Mouse (Mus musculus): ENCODE data around the gene Sh3pxd2a.

The Sh3pxd2a gene

DNA sequence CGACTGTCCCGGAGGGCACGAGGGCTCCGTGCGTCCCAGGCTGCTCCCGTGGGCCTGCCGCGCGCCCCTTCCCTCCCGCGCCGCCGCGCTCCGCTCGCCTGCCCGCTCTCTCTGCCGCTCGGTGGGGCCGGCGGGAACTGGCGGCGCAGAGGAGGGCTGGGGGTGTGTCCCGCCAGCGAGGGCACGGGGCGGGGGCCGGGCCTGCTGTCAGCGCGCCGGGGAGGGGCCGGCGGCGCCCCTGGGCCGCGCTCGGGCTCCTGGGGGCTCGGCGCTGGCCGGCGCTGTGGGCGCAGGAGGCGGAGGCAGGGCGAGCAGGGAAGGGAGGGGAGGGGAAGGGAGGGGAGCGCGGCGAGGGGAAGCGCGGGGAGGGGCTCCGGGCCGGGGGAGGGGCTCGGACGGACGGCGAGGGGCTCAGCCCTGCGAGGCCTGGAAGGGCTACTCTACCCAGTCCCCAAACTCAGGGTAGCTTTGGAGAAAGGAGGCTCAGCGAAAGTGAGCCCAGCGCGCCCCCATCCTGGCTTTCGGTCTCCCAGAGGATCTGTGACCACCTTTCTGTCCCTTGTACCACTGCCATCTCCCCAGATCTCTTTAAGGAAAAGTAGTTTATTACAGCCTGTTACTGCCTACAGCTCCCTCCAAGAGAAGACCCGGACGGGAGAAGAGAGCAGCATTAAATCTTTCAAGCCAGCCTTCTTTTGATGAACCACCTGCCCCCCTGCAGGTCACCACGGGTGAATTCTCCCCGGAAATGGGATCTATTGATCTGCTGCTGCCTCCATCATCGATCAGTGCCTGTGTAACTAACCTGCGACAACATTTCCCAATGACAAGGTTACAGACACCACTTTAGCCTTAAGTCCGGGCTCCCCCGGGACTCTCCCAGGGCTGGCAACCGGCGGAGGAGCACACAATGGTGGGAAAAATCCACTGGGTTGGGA is at the start of gene Sh3pxd2a:
Gene Sh3pxd2a, minus strand, starts transcription at position 98 of the 938 bp plus-strand sequence.
- no peak for DNase-seq (ENCODE audit: extremely low read depth, insufficient read length, low spot score)

GRCm38 (mm10) chr19:47513618-47513897 is 49.4 kb upstream of the Sh3pxd2a start:
- no peak for DNase-seq (ENCODE audit: extremely low read depth, insufficient read length, low spot score)

DNA sequence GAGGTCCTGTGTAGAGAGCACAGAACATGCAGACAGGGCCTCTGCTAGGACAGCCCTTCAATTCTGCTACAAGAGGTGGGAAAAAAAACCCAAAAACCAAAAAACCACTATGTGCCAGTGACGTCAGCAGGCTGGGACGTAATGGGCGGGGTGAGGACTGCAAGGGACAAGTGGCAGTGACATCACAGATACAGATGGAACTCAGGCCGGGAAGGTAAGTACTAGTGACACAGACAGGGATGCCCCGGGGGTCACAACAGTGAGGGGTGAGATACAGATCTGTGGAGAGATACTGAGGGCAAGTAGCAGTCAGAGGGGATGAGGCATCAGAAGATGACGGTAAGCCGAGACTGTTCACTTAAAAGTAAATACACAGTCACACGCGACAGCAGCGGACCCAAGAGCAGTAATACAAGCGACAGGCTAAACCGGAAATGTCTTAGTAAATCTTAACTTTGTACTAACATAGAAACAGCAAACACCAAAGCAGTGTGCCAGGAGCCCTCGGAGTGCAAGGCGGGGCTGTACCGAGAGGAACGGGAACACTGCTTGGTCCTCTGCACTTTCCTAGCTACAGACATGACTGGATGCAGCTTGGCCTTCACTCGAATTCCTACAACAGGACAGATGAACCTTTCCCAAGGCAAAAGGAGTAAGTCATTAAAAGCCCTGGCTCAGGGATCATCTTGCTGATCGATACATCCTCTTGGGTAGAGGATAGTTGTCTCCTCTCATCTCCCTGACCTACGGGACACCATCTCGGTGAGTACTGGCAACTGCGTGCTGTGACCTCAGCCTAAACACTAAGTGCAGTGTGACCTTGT is 48.8 kb upstream of the Sh3pxd2a start:
- DNase-seq (ENCODE audit: extremely low read depth, insufficient read length, low spot score) = no peak

- no peak for DNase-seq (ENCODE audit: extremely low read depth, insufficient read length, low spot score)
Observed at GRCm38 (mm10) chr19:47511958-47512357, 47.8 kb upstream of the Sh3pxd2a start.

- DNase-seq (ENCODE audit: extremely low read depth, insufficient read length, low spot score) = no peak
Observed at GRCm38 (mm10) chr19:47511294-47511675, 47.1 kb upstream of the Sh3pxd2a start.

DNA sequence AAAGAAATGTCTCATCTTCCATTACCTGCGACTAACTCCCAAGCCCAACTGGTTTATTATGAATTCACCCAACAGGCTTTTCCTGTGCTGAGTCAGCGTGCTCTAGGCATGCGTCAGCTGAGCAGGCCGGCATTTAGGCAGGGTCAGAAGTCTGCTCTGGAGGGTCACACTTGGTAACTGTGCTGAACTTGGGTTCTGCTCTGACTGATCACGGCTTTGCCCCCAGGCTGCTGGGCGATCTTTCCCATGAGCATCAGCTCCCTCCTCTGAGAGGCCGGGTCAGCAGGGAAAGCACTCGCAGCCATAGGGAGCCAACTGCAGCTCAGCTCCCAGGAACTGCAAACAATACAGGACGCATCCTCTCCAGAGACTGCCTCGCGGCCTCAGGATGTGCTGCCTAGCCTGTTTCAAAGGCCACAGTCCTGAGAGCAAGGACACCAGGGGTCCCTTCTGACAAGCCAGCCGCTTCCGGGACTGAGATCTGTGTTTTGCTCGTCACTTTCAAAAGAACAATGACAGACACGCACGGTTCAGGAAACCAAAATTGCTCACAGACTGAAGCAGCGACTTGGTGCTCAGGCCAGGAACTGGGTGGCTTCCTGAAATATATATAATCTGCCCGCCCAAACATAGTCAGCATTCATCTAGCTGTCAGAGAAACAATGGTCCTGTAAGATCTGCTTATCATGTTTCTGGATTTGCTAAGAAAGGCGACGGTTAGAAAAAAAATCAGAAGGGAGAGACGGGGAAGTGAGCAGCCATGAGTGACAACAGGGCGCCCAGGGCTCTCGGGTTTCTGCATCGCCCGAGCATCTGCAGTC is 46.5 kb upstream of the Sh3pxd2a start:
- no peak for DNase-seq (ENCODE audit: extremely low read depth, insufficient read length, low spot score)

DNA sequence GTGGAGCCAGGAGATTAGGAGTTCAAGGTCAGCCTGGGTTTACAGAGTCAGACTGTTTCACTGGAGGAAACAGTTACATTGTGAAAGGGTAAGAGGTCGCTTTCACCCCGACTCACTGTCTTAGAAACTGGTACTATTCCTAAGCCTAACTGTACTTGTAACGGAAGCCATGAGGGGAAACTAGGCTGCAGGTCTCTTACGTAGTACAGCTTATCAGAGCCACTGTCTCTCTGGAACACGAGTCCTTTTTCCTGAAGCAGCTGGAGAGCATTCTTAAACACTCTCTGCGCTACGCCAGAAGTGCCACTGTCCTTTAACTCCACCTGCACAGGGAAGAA is 45.9 kb upstream of the Sh3pxd2a start:
- DNase-seq (ENCODE audit: extremely low read depth, insufficient read length, low spot score) = no peak

DNA sequence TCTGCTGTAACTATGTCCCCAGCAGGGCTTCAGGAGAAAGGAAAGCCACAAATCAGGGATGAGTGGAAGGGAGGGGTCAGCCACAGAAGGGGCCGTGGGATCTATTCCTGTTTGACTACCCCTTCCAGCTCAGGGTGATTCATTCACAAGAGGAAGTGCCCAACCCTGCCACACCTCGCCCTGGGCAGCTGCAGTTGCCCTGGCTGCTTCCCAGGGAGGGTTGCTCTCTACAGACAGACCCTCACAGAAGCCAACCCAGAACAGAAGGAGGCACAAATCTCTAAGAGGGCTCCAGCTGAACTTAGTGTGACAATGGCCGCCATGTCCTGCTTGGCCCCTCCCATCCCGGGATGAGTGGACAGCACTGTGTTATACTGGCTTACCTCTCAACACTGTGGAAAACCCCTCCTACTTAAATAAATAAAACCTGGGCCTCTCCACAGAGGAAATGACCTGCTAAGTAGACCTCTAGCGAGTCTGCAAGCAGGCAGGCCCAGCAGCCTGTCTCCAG is 44.6 kb upstream of the Sh3pxd2a start:
- peak; percentile 91 for DNase-seq (ENCODE audit: extremely low read depth, insufficient read length, low spot score)

GRCm38 (mm10) chr19:47508191-47508590 is 44.0 kb upstream of the Sh3pxd2a start:
- peak; percentile 45 for DNase-seq (ENCODE audit: extremely low read depth, insufficient read length, low spot score)

GRCm38 (mm10) chr19:47507128-47508121 is 43.2 kb upstream of the Sh3pxd2a start:
- DNase-seq (ENCODE audit: extremely low read depth, insufficient read length, low spot score) = peak; percentile 56

DNA sequence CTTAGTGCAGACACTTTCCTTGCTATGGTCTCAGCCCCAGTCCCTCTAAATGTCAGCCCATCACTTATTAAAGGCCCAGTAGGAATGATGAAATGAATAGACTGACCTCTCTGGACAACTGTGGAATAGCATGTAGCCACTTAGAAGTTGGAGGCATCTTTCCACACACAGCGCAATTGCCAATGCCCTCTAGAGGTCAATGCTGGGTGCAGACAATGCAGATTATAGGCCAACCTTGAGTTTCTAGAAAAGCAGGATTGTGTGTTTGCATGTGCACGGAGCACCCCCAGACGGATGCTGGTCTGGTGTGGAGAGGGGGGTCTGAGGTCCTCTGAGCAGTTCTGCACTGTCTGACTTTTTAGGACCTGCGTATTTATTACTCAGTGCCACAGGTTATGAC is 39.4 kb upstream of the Sh3pxd2a start:
- no peak for DNase-seq (ENCODE audit: extremely low read depth, insufficient read length, low spot score)

DNA sequence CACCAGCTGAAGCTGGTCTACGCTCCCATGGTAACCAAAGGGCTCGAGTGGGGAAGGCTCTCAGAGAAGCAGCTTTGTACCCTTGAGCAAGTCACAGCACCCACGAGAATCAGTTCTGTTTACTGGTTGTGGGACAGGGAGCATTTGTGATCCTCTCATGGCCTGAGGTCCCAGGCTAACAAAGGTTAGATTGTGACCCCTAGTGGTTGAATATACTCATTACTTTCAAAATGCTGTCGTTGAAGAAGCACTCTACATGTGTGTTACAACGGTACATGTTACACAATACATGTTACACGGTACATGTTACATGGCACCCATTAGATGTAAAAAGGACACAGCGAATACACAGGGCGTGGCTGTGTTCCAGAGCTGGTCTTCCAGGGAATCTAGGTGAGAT is 38.4 kb upstream of the Sh3pxd2a start:
- DNase-seq (ENCODE audit: extremely low read depth, insufficient read length, low spot score) = no peak

DNA sequence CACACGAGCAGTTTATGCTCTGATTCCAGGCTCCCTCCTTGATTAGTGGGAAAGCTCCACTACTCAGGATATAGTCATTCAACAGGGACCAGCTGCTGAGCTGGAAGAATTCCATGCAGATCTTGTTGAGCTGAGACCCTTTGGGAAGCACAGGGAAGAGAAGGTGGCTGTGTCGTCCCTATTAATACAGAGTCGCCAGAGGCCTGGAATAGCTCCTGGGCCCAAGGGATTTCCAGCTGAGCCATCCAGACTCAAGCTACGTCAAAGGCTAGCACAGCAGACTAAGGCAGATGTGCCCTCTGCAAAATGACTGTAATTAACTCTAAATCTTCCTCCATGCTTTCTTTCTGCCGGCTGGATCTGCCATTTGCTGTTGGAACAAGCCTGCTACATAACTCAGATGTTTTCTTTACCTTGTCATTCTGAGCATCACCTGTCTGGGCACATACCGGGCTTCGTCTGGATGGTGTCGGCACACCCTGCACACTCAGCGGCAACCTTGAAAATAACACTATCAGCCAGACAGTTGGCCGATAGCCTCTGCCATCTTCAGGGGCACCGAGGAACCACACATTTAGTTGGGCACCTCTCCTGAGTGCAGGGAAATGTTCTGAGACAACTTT is 36.3 kb upstream of the Sh3pxd2a start:
- no peak for DNase-seq (ENCODE audit: extremely low read depth, insufficient read length, low spot score)

GRCm38 (mm10) chr19:47499841-47500240 is 35.6 kb upstream of the Sh3pxd2a start:
- DNase-seq (ENCODE audit: extremely low read depth, insufficient read length, low spot score) = no peak

- DNase-seq (ENCODE audit: extremely low read depth, insufficient read length, low spot score) = no peak
Observed at GRCm38 (mm10) chr19:47498942-47499341, 34.7 kb upstream of the Sh3pxd2a start.

DNA sequence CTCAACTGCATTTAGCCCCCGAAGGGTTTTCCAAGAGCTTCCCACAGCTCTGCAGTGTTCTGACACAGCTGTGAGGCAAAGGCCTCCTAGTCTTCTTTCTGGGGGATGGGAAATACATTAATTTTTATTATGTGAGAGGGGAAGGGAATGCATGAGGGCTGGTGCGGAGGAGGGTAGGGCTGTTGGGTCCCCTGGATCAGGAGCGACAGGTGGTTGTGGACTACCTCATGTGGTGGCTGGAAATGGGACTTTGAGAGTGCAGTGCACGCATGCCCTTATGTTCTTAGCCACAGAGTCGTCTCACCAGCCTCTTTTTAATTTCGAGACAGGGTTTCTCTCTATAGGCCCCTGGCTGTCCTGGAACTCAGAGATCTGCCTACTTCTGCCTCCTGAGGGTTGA is 33.5 kb upstream of the Sh3pxd2a start:
- no peak for DNase-seq (ENCODE audit: extremely low read depth, insufficient read length, low spot score)

- no peak for DNase-seq (ENCODE audit: extremely low read depth, insufficient read length, low spot score)
Observed at GRCm38 (mm10) chr19:47497313-47497712, 33.1 kb upstream of the Sh3pxd2a start.

- DNase-seq (ENCODE audit: extremely low read depth, insufficient read length, low spot score) = no peak
Observed at GRCm38 (mm10) chr19:47493017-47493997, 29.1 kb upstream of the Sh3pxd2a start.
